8 mouse cellular contexts compared by ENCODE assay signal in the genomic region with DNA sequence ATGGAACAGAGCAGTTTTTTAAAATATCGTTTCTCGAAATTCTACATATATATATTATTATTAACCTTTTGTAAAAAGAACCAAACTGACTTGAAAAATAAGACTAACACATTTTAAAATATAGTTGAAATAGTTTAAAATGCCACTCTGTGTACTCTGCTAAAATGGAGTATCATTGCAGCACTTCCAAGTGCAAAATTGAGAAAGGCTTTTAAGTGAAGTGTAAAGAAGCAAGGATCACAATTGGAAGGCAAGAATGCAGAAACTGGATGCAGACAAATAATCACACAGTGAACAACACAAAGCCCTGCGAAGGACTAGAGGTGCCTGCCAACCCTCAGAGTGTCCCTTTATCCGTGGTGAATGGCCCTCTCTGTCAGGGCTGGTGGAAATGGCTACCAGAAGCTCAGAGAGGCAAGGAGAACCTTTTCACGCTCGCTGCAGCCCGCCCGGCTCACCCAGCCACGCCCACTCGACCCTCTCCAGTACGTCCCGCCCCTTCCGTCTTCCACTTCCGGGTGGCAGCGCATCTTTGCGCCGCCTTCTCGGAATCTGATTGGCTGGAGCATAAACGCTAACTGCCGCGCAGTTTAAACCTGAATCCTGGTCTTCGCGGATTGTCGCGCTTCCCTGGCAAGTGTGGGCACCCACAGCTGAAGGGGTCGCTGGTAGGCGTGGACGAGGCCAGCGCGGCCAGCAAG. TPM values are rescaled to one million over a fixed set of nuclear protein-coding genes. Genes with fewer than 3 reads are reported as not detected.
DNase-seq lines count a peak whose midpoint lies in the region; ATAC-seq lines count a peak whose summit lies in the region.

A gene (plus strand): TSS at position 540 of the 701 bp plus-strand sequence.

- H3K36me3 ChIP-seq in heart, embryonic 10.5 days, result peaks cover 7% of the 10 kb centered on the region
- peaks cover 11% of the 10 kb centered on the region for H3K36me3 ChIP-seq in kidney, embryonic 15.5 days

- H3K27ac ChIP-seq in heart, embryonic 10.5 days, result peak within 1 kb of the TSS; percentile 92
- peak within 1 kb of the TSS; percentile 82 for H3K27ac ChIP-seq in kidney, embryonic 15.5 days

- H3K9me3 ChIP-seq in heart, embryonic 10.5 days, result no peaks in the 10 kb centered on the region
- H3K9me3 ChIP-seq in kidney, embryonic 15.5 days (replicated peaks), result no peaks in the 10 kb centered on the region

- 6% methylated on average over 30 of the region's 30 CpGs for WGBS in heart, embryonic 10.5 days
- WGBS in kidney, embryonic 15.5 days, result 6% methylated on average over 30 of the region's 30 CpGs

- peak within 1 kb of the TSS; percentile 76 for H3K9ac ChIP-seq in kidney, embryonic 15.5 days

- ATAC-seq in erythroblast, adult 5-6 weeks (replicated peaks; ENCODE audit: low FRiP score, poor library complexity, severe bottlenecking), result peak; percentile 100
- peak; percentile 98 for ATAC-seq in kidney, embryonic 15.5 days (replicated peaks; ENCODE audit: low FRiP score)
- peak; percentile 100 for ATAC-seq in monocyte, adult 5-6 weeks (replicated peaks; ENCODE audit: insufficient number of reproducible peaks, low FRiP score, low TSS enrichment, poor library complexity, severe bottlenecking)

- peak within 1 kb of the TSS; percentile 94 for H3K4me3 ChIP-seq in heart, embryonic 10.5 days
- H3K4me3 ChIP-seq in kidney, embryonic 15.5 days (replicated peaks), result peak within 1 kb of the TSS; percentile 76

- peak within 1 kb of the TSS; percentile 76 for H3K4me2 ChIP-seq in kidney, embryonic 15.5 days

- peak; percentile 92 to 93 for DNase-seq in B cell, adult 2 months
- peak; percentile 97 for DNase-seq in brain, adult 2 months (ENCODE audit: low read depth, low spot score)
- peak; percentile 97 for DNase-seq in heart, embryonic 10.5 days (ENCODE audit: low spot score)
- DNase-seq in liver, result peak; percentile 97
- peak; percentile 93 to 96 for DNase-seq in spleen, postnatal 4 days (ENCODE audit: low spot score in 2 of 2)

- H3K27me3 ChIP-seq in heart, embryonic 10.5 days (ENCODE audit: insufficient read depth, poor library complexity, severe bottlenecking), result no peaks in the 10 kb centered on the region
- H3K27me3 ChIP-seq in kidney, embryonic 15.5 days, result 0 out of 2 replicates have a peak, but pooled peaks cover 3% of the 10 kb centered on the region

- H3K4me1 ChIP-seq in heart, embryonic 10.5 days, result peaks cover 20% of the 10 kb centered on the region
- H3K4me1 ChIP-seq in kidney, embryonic 15.5 days, result peaks cover 15% of the 10 kb centered on the region

RNA-seq across cellular contexts. Expression of the gene that starts here (rescaled TPM):
- 12.7 and 16.7 TPM in 2 replicates for total RNA-seq in erythroblast, adult 5-6 weeks (2015; ENCODE audit: low replicate concordance)
- total RNA-seq in erythroblast, adult 5-6 weeks (2017; ENCODE audit: low replicate concordance), result 19.4 and 19.6 TPM in 2 replicates
- polyA plus RNA-seq in heart, embryonic 10.5 days (2016; fragmentation: Nextera tagmentation; extraction: Ambion mirVana), result 18.0 and 18.4 TPM in 2 replicates
- polyA plus RNA-seq in kidney, embryonic 15.5 days (2015; fragmentation: Nextera tagmentation; extraction: Ambion mirVana), result 18.0 and 19.0 TPM in 2 replicates
- 0.67 to 1.5 TPM (median 1.1 TPM) in 3 replicates for total RNA-seq in monocyte, adult 5-6 weeks (2017)

Comparison
In these comparisons a context has a peak if more than half of its experiments do, and no peak if none do; other contexts are left out.
1. Peak in every context shown above with its lines: DNase-seq, ATAC-seq, H3K4me3 ChIP-seq and H3K27ac ChIP-seq.